Mouse (Mus musculus) megakaryocyte, embryonic 14.5 days (primary cell): ENCODE results near the gene Cherp.

Source experiments
- FLI1 ChIP-seq: IDR thresholded peaks from 2 replicates; pipeline ENCODE4 v1.6.1; 2012; ENCODE audit warnings: low read length, inconsistent platforms, mixed read lengths
- GATA1 ChIP-seq: IDR thresholded peaks from 3 replicates; pipeline ENCODE4 v1.6.1; 2012; ENCODE audit warnings: mixed read lengths, low read length, inconsistent platforms, borderline replicate concordance

GRCm38 (mm10) chr8:72422926-72423325 is 52.1 kb downstream of the Cherp start:
- TF ChIP-seq GATA1 (no peak), FLI1 (no peak)
